Mouse (Mus musculus) cerebellum, adult 8-10 months (tissue): ENCODE measurements around the gene Psmf1.

Experiments
- DNase-seq: peaks from one replicate; pipeline ENCODE4 v3.0.0; 2022

The Psmf1 gene

DNA sequence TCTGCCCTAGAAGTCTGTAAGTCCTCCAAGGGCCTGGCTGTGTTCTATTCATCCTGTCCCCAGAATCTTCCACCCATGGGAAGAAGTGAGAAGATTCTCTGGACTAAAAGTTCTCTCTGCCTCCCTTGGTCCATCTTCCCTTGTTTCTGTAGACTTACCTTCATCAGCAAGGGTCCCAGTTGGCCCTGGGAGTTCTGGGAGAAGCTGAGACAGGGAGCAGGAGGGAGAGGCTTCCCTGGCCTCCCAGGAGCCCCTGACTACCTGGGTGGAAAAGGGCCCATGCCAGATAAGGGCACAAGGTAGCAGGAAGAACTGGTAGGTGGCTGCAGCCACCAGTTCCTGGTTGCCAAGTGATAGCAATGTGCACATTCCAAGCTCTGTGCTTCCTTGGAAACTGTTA lies at the start of gene Psmf1:
Psmf1 (minus strand) TSS at position 342 of the 400 bp plus-strand sequence.
- no peak for DNase-seq

DNA sequence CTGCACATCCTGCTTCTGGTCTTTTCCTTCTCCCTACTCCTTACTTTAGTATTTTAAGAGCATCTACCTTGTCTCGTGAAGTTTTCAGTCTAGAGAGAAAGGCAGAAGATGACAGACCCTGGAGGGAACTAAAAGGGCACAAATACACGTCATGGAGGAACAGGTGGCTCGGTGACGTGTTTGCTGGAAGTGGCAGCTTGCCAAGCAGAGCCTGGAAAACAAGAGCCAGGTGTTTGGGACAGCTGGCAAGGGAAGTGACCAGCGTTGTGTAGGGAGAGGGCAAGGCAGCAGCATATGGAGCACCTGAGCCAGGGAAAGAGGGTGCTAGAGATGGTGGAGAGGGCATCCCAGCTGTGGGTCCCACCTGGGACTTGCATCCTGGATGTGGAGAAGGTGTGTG lies 47.2 kb upstream of the Psmf1 start:
- DNase-seq = no peak

DNA sequence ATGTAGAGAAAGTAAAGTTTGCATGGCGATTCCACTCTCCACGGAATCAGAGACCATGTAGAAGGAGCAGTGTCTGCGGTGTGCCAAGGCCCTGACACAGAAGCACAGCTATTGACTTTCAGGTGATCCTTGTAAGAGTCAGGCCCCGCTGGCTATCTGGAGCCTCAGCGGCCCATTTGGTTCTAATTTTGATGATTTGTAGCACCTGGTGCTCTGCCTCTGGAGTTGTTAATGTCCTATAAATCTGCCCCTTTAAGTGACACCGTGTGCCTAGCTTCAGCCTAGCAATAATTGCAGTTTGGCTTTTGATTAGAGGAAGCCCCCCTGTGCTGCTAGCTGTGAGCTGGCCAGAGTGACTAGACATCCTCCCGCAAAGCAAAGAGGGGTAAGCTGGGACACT lies 46.2 kb upstream of the Psmf1 start:
- DNase-seq = no peak

DNA sequence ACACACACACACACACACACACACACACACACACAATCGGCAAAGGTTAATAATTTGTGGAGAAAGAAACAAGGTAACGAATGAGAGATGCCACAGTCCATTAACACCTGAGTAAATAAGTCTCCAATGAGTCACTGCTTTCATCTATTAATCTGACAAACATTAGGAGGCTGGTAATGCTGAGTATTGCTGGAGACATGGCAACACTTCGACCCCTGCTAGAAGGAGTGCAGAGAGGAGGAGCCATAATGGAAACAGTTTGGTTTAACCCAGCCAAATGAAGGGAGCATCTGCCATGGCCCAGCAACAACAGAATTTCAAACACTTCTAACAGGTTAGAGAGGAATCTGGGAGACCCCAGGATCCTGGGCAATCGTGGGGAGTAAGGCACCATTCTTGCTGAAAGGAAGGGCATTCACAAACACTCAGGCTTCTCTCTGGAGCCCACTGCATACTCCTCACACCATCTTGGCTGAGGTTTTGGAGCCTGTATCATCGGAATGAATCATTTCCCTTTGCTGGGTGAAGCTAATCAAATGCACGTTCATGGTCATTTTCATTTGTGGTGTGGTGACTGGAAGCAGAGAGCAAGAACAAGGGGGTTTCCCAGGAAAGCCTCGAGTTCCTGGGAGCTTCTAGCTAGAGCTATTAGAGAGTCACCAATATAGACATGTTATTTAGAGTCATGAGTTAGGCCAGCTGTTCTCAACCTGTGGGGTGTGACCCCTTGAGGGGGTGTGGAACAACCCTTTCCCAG lies 44.4 kb upstream of the Psmf1 start:
- no peak for DNase-seq

DNA sequence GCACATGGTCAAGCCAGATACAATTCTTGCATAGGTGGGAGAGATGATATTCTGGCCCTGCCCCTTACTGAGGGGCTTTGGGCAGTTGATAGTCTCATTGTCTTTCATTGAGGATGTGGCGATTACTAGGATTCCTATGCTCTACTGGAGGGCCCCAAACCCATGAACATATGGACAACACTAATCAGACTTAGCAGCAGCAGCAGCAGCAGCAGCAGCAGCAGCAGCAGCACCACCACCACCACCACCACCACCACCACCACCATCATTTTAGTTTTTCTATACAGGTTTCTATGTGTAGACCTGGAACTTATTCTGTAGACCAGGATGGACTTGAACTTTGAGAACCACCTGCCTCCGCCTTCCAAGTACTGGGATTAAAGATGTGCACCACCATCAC lies 39.5 kb upstream of the Psmf1 start:
- no peak for DNase-seq

DNA sequence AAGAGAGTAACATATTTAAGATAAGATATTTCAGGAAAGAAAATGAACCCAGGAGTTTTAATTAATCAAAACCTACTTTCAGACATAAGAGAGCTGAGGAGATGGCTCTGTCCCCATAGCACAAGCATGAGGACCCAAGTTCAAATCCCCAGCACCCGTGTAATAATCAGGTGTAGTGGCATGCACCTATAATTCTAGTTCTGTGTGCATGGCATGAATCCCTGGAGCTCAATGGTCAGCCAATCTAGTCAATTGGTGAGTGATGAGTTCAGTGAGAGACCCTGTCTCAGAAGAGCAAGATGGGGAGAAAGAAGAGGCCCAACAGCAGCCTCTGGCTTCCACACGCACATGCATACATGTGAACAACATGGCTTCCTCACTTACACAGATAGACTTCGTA lies 33.4 kb upstream of the Psmf1 start:
- no peak for DNase-seq

DNA sequence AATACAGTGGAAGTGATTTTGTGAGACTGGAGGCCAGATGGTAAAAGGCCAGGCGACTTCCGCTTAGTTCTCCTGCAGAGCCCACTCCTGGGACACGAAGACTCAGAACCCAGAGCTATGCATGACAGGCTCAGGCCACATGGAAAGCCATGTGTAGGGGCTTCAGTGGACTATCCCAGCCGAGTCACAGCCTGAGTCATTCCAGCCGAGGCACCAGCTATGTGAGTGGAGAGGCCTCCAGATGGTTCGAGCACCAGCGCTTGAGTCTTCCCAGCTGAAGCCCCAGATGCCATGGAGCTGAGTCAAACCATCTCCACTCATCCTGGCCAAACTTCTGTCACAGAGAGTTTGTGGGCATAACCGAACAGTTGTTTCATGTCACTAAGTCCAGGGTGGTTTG lies 29.5 kb upstream of the Psmf1 start:
- DNase-seq = no peak

DNA sequence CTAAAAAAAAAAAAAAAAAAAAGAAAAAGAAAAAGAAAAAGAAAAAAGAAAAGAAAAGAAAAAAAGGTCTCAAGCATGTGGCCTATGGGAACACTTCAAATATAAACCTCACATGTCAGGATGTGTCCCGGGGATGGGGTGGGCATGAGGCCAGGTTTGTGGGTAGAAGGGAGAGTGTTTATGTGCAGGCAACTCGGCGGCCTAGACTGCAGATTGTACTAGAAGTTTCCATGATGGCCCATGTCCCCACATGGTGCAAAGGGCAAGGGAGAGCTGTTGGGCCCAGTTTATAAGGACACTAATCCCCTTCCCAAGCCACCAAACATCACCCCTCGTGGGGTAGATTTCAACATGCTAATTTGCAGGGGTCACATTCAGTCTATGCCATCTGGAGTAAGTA lies 28.2 kb upstream of the Psmf1 start:
- DNase-seq = no peak

DNA sequence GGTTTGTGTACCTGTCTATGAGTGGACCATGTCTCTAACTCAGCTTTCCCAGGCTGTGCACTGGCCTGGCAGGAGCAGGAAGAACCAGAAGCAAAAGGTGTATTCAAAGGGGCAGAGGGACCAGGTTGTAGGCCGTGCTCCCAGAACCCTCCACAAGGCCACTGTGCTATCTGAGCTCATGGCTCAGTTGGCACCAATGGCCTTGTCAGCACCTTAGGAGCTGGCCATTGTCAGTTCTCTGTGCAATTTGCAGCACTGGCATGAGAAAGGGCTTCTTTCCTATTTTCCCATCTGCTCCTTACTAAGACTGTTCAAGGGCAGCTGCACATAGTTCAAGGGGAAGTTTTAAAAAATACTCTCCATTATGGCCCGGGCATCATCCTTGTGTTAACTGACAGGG lies 20.6 kb upstream of the Psmf1 start:
- no peak for DNase-seq

DNA sequence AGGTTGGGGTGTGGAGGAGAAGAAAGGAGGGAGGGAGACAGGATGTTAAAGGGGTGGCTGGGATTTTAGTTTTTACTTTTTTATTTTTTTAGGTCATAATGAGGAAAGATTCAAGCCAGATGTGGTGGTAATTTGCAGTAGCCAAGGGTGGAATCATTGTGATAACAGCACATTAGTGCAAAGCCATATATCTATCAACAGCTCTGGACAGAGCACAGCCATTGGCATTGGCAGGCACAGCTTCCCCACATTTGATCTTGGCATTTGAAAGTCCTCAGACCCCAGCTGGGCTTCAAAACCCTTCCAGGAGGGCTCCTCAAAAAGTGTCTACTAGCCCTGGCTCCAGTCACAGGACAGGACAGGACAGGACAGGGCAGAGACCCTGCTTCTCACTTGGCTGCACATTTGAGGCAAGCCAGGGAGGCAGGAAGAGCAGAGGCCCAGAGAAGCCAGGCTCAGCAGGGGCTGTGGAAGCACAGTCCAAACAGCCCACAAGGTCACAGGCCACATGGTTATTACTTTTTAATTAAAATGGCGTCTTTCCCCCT lies 14.9 kb upstream of the Psmf1 start:
- no peak for DNase-seq

DNA sequence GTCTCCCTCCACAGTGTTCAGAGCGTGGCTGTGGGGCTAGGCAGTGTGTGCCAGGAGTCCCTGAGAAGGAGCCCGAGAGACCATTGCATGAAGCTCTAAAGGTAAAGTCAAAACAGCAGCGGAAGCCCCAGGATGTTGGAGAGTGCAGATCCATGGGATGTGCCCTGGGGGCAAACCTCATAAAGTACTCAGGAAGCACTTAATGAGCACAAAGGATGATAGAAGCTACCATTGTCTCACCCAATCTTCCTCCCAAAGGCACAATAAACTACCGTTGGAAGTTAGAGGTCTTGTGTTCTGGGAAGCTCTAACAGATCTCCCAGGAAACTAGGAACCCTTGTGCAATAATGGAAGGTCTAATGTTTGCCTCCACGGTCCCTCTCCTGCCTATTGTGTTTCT lies 13.5 kb upstream of the Psmf1 start:
- no peak for DNase-seq

DNA sequence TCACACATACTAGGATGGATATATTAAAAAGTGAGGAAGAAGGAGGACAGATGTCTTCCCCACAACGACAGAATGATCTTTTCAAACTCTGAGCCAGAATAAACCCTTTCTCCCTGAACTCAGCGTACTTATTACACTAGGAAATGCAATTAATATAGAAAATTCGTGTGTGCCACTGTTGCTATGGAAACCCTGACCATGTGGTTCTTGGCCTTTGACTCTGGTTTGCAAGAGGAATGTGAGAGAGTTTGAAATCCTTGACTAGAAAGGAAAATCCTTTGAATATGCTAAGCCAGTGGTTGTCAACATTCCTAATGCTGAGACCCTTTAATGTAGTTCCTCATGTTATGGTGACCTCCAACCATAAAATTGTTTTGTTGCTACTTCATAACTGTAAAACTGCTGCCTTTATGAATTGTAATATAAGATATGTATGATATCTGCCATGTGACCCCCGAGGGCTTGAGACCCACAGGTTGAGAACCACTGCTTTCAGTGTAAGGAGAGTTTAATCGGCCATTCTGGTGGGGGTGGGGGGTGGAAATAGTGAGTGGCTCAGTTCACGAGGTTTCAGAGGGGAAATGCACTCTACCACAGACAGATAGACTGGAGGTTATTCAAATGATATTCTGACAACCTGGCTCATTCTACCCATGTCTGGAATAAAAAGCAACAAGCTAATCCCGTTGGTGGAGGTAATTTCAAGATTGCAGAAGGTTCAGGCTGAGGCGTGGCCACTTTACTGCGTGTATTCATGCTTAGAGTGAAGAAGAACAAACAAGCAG lies 12.5 kb upstream of the Psmf1 start:
- DNase-seq = no peak

DNA sequence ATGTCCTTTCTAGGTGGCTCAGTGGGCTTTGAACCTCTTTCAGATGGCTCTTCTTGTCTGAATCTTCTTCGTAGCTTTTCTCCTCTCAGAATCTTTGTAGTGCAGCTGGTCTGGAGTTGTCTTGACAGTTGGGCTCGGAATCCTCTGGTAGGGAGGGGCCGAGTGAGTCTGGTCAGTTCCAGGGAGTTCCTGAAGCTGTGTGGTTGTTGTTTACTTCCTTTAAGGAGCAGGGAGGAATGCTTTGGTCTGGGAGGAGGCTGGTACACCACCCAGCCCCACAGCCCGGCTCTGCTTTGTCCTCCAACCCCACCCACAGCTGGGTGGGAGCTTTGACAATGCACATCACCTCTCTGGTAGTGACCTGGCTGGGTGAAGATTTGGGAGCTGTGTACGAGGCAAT lies 7.3 kb upstream of the Psmf1 start:
- no peak for DNase-seq

DNA sequence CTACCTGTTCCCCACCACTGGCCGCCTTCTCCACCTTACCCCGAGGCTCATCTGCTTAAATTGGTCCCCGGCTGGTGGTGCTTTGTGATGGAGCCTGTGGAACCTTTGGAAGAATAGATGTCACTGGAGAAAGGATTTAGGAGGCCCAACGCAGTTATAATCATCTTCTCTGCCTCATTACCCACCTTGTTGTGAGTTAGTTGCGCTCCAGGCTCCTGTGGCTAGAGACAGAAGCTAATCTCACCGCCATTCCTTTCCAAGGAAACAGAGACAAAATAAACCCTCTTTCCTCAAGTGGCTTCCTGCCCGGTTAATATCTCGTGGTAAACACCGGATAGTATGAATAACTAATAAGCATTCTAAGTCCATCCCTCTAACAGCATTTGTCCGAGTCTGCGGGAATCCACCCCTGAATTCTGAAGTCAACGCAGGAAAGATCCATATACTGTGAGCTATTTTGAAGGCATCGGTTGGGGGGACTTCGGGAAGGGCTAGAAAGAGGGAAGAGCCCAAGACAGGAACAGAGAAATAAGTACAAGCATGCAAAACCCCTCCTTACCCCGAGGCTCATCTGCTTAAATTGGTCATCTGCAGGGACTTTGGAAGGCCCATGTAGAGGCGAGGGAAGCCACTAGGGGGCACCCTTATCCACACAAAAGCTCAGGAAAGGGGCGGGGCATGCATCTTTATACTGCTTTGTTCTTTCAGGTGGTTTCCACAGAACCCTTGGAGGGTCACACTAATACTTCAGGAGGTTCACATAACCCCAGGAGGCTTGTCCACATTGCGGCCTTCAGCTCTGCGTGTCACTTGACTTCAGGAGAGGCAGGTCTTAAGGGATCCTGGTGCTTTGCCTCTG lies 4.1 kb upstream of the Psmf1 start:
- DNase-seq = peak; percentile 54

DNA sequence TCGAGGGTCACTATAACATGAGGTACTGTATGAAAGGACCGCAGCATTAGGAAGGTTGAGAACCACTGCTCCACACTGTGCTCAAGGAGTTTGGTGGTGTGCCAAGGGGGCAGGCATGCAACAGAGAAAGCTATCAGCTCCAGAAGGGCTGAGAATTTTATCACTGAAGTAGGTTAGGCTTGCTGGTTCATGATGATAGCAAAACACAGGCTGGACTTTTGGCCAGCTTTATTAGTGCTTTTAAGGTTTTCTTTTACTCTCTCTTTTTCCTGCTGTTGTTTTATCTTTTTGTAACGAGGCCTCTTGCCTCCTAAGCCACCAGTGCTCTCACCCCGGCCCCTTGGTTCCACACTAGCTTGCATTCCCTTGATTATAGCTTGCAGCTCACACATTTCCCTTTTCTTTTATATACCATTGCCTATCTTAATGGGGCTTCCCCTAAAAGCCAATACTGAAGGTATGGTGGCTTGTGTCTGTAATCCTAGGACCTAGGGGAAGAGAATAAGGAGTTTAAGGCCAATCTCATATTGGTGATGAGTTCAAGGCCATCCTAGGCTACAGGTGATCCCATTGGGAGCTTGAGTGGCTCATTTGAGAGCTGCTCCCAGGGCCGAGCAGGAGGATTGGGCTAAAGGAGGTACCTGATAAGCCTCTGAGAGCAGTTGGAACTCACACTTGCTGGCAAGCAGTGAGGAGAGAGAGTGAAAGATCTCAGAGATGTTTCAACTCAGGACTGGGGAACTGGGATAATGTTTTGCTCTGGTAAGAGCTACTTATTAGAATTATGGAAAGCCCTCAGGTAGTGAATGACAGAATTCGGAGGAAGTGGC lies 921 bp downstream of the Psmf1 start:
- DNase-seq = no peak

DNA sequence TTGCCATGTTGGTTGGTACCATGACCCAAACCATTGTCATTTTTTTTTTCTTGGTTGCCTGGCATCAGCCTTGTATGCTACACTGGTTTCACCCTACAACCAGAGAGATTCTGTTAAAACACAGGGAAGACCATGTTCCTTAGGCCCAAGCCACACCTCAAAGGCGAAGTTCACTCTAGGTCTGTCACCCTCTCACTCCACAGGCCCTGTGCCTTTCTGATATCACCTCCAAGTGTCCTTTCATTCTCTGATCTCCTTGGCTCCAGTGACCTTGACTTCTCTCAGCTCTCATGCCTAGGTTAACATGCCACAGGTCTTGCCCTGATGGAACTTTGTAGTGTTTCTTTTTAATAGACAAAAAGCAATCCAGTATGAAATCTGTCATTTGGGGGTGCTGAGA lies 1.9 kb downstream of the Psmf1 start:
- DNase-seq = no peak

DNA sequence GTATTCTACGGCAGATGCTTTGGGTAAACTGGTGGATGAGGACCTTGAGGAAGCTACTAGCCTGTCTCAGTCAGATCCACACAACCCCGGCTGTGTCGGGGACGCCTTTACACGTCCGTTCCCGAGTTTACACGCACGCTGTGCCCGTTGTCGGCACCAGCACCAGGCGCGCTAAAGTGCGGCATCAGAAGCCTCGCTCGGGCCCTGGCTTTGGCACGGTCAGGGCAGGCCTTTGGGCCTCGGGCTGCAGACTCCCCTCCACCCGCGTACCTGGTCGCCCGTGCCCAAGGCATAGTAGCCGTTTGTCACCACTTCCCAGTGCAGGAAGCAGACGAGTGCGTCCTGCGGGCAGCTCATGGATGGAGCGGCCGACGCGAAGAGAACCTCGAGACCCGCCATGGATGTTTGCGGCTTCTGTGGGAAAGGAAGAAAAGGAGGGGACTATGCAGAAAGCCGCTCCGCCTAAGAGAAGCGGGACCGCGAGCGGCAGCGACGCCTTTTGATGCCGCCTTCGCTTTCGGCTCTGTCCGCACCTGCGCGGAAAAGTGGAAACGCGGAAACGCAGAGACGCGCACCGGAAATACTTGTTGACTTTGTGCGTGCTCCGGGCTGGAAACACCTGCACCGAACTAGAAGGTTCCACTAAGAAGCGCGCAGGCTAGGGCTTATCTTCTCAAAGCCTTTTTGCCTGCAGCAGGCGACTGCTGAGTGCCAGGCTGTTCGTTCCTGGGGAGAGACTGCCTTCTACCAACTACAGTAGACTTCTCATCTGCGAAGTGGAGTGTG lies 3.1 kb downstream of the Psmf1 start:
- DNase-seq = peak; percentile 89

DNA sequence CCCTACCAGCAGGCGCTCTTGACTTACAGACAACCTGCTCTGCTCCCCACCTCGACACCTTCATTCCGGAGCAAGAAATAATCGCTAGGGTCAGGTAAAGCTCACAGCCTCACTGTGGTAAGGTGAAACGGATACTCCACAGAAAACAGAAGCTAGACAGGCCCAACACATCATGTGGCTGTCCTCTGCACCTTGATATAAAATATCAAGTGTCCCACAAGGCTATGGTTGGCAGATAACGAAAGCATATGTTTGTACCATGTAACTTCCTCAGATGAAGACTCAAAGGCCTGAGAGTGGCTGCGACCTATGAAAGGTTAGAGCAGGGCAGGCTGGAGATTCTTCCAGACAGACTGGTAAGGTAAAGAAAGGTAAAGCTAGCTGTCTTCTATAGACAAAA lies 4.5 kb downstream of the Psmf1 start:
- DNase-seq = no peak

DNA sequence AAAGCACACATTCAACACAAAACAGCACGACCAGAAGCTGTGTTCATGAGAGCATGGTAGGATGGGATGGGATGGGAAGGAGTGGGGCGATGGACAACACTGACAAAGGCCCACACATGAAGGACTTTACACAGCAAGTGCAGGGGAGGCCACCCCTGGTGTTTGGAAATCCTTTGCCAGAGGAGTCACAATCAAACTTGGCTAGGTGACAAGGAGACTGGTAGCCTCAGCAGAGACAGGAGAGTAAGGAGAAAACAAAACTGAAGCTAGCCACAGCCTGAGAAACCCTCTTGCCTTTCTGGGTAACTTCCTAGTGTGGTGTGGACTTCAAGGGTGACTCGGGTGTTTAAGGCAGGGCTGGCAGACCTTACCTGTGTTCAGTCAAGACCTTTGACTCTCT lies 4.9 kb downstream of the Psmf1 start:
- no peak for DNase-seq

DNA sequence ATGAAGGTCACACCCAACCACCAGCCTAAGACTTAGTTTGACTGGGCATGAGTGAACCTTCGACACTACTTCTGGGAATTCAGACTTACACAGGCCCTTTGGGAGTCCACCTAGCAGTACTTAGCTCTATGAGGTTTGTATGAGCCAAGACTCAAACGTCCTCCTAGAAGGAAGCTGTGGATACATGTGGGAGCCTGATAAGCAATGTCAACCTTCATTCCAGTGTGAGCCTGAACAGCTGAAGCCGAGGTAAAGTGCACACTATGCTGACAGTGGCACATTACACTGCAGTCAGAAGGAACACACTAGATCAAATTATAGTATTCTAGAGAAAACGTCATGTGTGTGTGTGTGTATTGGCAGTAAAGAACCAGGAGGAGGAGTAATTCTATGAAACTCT lies 5.5 kb downstream of the Psmf1 start:
- DNase-seq = no peak

DNA sequence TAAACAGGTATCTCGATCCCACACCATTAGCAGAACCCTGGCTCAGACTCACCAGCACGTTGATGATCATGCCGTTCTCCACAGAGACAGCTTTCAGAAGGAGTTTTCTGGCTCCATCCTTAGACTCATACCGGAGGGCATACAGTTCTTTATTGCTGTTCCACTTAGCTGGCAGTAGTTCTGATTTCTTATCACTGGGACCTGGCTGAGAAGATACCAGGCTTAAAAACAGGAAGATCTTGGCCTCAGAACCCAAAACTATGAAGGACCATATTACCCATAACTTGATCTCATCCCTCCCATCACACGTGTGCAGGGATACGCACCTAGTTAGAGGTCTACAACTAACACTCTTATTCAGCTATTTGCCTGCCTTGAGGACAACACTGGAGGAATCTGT lies 8.6 kb downstream of the Psmf1 start:
- DNase-seq = no peak
